Mouse (Mus musculus) testis, adult 2 months (tissue): Measurements from ENCODE around the gene Elavl3.

Experiments used
- CTCF ChIP-seq: fragments of 200-500 bp; IDR thresholded peaks from 2 replicates; pipeline ENCODE4 v1.5.1; 2012; ENCODE audit warnings: low read depth, mild to moderate bottlenecking, inconsistent platforms, low read length, moderate library complexity; ENCODE audit not compliant: control insufficient read depth, insufficient read depth, insufficient replicate concordance
- POLR2A ChIP-seq: fragments of 200-500 bp; IDR thresholded peaks from 2 replicates; pipeline ENCODE4 v1.6.1; 2012; ENCODE audit warnings: low read depth, mild to moderate bottlenecking, inconsistent platforms, low read length, moderate library complexity; ENCODE audit not compliant: control insufficient read depth

DNA sequence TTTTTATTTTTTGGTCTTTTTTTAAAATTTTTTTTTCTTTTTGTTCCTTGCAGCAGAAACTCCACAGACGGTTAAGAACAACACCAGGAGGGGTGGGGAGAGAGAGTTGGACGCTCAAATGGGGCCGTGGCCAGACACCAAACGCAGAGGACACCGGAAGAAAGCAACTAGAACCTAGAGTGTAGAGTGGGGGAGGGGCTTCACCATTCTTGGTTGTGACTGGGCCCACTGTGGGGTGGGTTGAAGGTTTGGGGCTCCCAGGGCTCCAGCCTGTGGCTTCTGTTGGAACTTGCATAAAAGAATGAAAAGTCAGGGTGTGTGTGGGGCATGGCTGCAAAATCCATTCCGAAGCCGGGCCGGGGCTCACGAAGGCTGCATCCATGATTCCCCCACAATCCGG is 35.6 kb downstream of the Elavl3 start:
- TF ChIP-seq CTCF (no peak), POLR2A (no peak)
